Mouse (Mus musculus): ENCODE results near the gene Ly6g6e. TPM values are rescaled to one million over a fixed set of nuclear protein-coding genes. Genes with fewer than 3 reads are reported as not detected.

Gene Ly6g6e
- total and polyA plus RNA-seq, 3 experiments: 0.23 TPM; not detected in 2

- TF ChIP-seq EP300 (IDR thresholded peaks at IDR 0.05; ENCODE audit: low read depth in 1 of 2, low read length in 2 of 2) (0 out of 4 replicates have a peak, but pooled peaks of 1 of the 2 experiments have one; percentile 42), CHD2 (IDR thresholded peaks at IDR 0.05; ENCODE audit: low read length) (no peak), HCFC1 (IDR thresholded peaks at IDR 0.05; ENCODE audit: low read depth, low read length) (no peak), TAL1 (IDR thresholded peaks at IDR 0.05; ENCODE audit: low read length) (no peak), GATA1 (IDR thresholded peaks at IDR 0.05; ENCODE audit: low read depth, low read length) (no peak)
Measured at GRCm38 (mm10) chr17:35045807-35046680, 30.7 kb upstream of the Ly6g6e start (continued).

- DNase-seq (ENCODE audit: low read depth, low spot score): peak; percentile 99
- Histone ChIP-seq H3K4me1 (ENCODE audit: control insufficient read depth in 1 of 2, insufficient read depth in 2 of 2, low read length in 2 of 2) (peaks cover 7 to 39% of the 10 kb centered on the region in 2 experiments), H3K4me3 (ENCODE audit: control insufficient read depth in 1 of 2, insufficient read depth in 1 of 2, low read depth in 2 of 2, low read length in 2 of 2) (peak within 1 kb of the TSS; percentile 47 to 53), H3K27me3 (ENCODE audit: control insufficient read depth in 1 of 2, insufficient read depth in 2 of 2, low read length in 2 of 2) (no peaks in the 10 kb centered on the region), H3K9me3 (replicated peaks; ENCODE audit: insufficient read depth, low read length) (no peaks in the 10 kb centered on the region), H3K36me3 (ENCODE audit: control insufficient read depth in 1 of 2, insufficient read depth in 2 of 2, low read length in 2 of 2) (peaks cover 0 to 28% of the 10 kb centered on the region in 2 experiments; a peak in 2 of 4 replicates), H3K79me2 (ENCODE audit: control insufficient read depth, insufficient read depth, low read length, poor library complexity) (peaks cover 18% of the 10 kb centered on the region), H3K9ac (ENCODE audit: control insufficient read depth, low read depth, low read length, poor library complexity, severe bottlenecking) (peak within 1 kb of the TSS; percentile 85), H3K27ac (ENCODE audit: control insufficient read depth, low read depth, low read length) (peak within 1 kb of the TSS; percentile 98)
- TF ChIP-seq KAT2A (conservative IDR thresholded peaks at IDR 0.05; ENCODE audit: low read depth, low read length) (no peak), MAFK (IDR thresholded peaks at IDR 0.05; ENCODE audit: borderline replicate concordance, low read depth, low read length) (no peak), EP300 (IDR thresholded peaks at IDR 0.05; ENCODE audit: low read depth in 1 of 2, low read length in 2 of 2) (peak; percentile 47 to 53; a peak in 2 of 4 replicates), BHLHE40 (IDR thresholded peaks at IDR 0.05; ENCODE audit: borderline replicate concordance, low read depth, low read length) (no peak), RCOR1 (IDR thresholded peaks at IDR 0.05; ENCODE audit: low read depth, low read length) (peak; percentile 33), GABPA (IDR thresholded peaks at IDR 0.05; ENCODE audit: low read depth, low read length) (no peak), POLR2AphosphoS2 (IDR thresholded peaks at IDR 0.05; ENCODE audit: low read length) (no peak), USF1 (IDR thresholded peaks at IDR 0.05; ENCODE audit: low read depth, low read length) (no peak), SIN3A (IDR thresholded peaks at IDR 0.05; ENCODE audit: low read length) (peak; percentile 64), HCFC1 (IDR thresholded peaks at IDR 0.05; ENCODE audit: low read depth, low read length) (peak; percentile 46; the same call in 1 of the 2 replicates), MXI1 (IDR thresholded peaks at IDR 0.05; ENCODE audit: low read depth, low read length) (peak; percentile 34), POLR2AphosphoS5 (IDR thresholded peaks at IDR 0.05; ENCODE audit: borderline replicate concordance, low read depth, low read length) (no peak), NELFE (IDR thresholded peaks at IDR 0.05; ENCODE audit: low read depth, low read length) (no peak), RAD21 (IDR thresholded peaks at IDR 0.05; ENCODE audit: low read depth, low read length) (no peak), NRF1 (IDR thresholded peaks at IDR 0.05; ENCODE audit: insufficient read depth, low read depth, low read length, poor library complexity, severe bottlenecking) (0 out of 2 replicates have a peak, but pooled peaks have one; percentile 13), GATA1 (IDR thresholded peaks at IDR 0.05; ENCODE audit: low read depth, low read length) (0 out of 2 replicates have a peak, but pooled peaks have one; percentile 36), ZNF384 (IDR thresholded peaks at IDR 0.05; ENCODE audit: low read depth, low read length) (no peak; the same call in 1 of the 2 replicates), MAZ (IDR thresholded peaks at IDR 0.05; ENCODE audit: low read depth, low read length) (no peak), MYC (IDR thresholded peaks at IDR 0.05; ENCODE audit: low read depth, low read length) (no peak), MAX (IDR thresholded peaks at IDR 0.05; ENCODE audit: low read length) (no peak), ZC3H11A (IDR thresholded peaks at IDR 0.05; ENCODE audit: low read depth, low read length) (no peak), TAL1 (IDR thresholded peaks at IDR 0.05; ENCODE audit: low read length) (peak; percentile 8; the same call in 1 of the 2 replicates), ELF1 (IDR thresholded peaks at IDR 0.05; ENCODE audit: low read depth, low read length) (no peak), USF2 (IDR thresholded peaks at IDR 0.05; ENCODE audit: borderline replicate concordance in 1 of 2, insufficient read depth in 1 of 2, low read depth in 1 of 2, low read length in 2 of 2) (no peak), CHD2 (IDR thresholded peaks at IDR 0.05; ENCODE audit: low read length) (no peak), ZMIZ1 (IDR thresholded peaks at IDR 0.05; ENCODE audit: low read depth, low read length) (0 out of 2 replicates have a peak, but pooled peaks have one; percentile 24), SMC3 (IDR thresholded peaks at IDR 0.05; ENCODE audit: low read depth, low read length) (no peak), ETS1 (IDR thresholded peaks at IDR 0.05; ENCODE audit: low read depth, low read length) (peak; percentile 35; the same call in 1 of the 2 replicates), CTCF (IDR thresholded peaks at IDR 0.05 in 2 of 3, conservative IDR thresholded peaks at IDR 0.05 in 1 of 3; ENCODE audit: control insufficient read depth in 1 of 3, insufficient read depth in 1 of 3, low read depth in 2 of 3, low read length in 3 of 3, poor library complexity in 1 of 3, severe bottlenecking in 1 of 3) (no peak), ZKSCAN1 (IDR thresholded peaks at IDR 0.05; ENCODE audit: low read depth, low read length) (no peak)
Measured at GRCm38 (mm10) chr17:35046681-35047455, 29.8 kb upstream of the Ly6g6e start, which contains the start of gene Msh5. TSS of gene Msh5 (minus strand) at chr17:35046745.
